Comparison of ENCODE assay signal across 22 mouse cellular contexts in genomic region chr9:69258506-69258905, GRCm38 (mm10).
"Had no signal": no experiment of that assay in that cellular context is flagged by ENCODE, and none has a peak within 500 bp of the region (broad histone marks: within the 10 kb centered on the region; RNA-seq: fewer than 3 reads in every experiment).

No protein-coding gene starts in this region.

- H3K4me3 ChIP-seq: left cerebral cortex, adult 2 months; limb, embryonic 13.5 days; liver, embryonic 12.5 days; liver, embryonic 15.5 days; lung, embryonic 15.5 days; megakaryocyte, embryonic 14.5 days; midbrain, embryonic 10.5 days; neural tube, embryonic 12.5 days; neural tube, embryonic 15.5 days had no signal

- H3K4me1 ChIP-seq: liver, embryonic 12.5 days; liver, embryonic 15.5 days; megakaryocyte, embryonic 14.5 days had no signal

- H3K9me3 ChIP-seq: limb, embryonic 13.5 days; liver, embryonic 12.5 days; liver, embryonic 15.5 days; lung, embryonic 15.5 days; megakaryocyte, embryonic 14.5 days; midbrain, embryonic 10.5 days; neural tube, embryonic 12.5 days; neural tube, embryonic 15.5 days had no signal

- H3K27me3 ChIP-seq: liver, embryonic 12.5 days; liver, embryonic 15.5 days; lung, embryonic 15.5 days; neural tube, embryonic 12.5 days had no signal

- DNase-seq: kidney, postnatal 25 days; layer of hippocampus, postnatal 36 days; liver; lung, adult 18-20 months; lung, postnatal 10 days; lung, postnatal 36 days; midbrain, embryonic 14.5 days; right cerebral cortex, adult 18-20 months; right cerebral cortex, postnatal 14 days; right cerebral cortex, postnatal 4 days; thymus, postnatal 25 days had no signal

- H3K9ac ChIP-seq: liver, embryonic 12.5 days; liver, embryonic 15.5 days; lung, embryonic 15.5 days; neural tube, embryonic 12.5 days; neural tube, embryonic 15.5 days had no signal

- H3K36me3 ChIP-seq: limb, embryonic 13.5 days; liver, embryonic 12.5 days; liver, embryonic 15.5 days; lung, embryonic 15.5 days; midbrain, embryonic 10.5 days; neural tube, embryonic 12.5 days; neural tube, embryonic 15.5 days had no signal

- ATAC-seq: liver, embryonic 12.5 days had no signal

- H3K27ac ChIP-seq: kidney, postnatal 0 days; left cerebral cortex, adult 2 months; limb, embryonic 13.5 days; liver, embryonic 12.5 days; liver, embryonic 15.5 days; lung, embryonic 15.5 days; neural tube, embryonic 12.5 days; neural tube, embryonic 15.5 days; stomach, postnatal 0 days had no signal

- H3K4me2 ChIP-seq: liver, embryonic 12.5 days; liver, embryonic 15.5 days; lung, embryonic 15.5 days had no signal
